Mouse (Mus musculus): ENCODE data around the gene Dnajc4.
"Not testable (repeated sequence)": the region's sequence is repeated elsewhere in the genome, so short reads cannot be mapped to it uniquely, and the experiment has no call there.

Gene Dnajc4

GRCm38 (mm10) chr19:6995255-6995991 is 3.1 kb upstream of the Dnajc4 start:
- DNase-seq (ENCODE audit: low spot score in 2 of 2) = no peak

GRCm38 (mm10) chr19:6994489-6994888 is 2.1 kb upstream of the Dnajc4 start:
- no peak for DNase-seq (ENCODE audit: low spot score in 2 of 2)

- no peak for DNase-seq (ENCODE audit: low spot score in 2 of 2)
Observed at GRCm38 (mm10) chr19:6994002-6994401, 1.6 kb upstream of the Dnajc4 start.

- DNase-seq (ENCODE audit: low spot score in 2 of 2) = no peak
Observed at GRCm38 (mm10) chr19:6993011-6993770, 819 bp upstream of the Dnajc4 start.

GRCm38 (mm10) chr19:6991166-6991565 is 1.2 kb downstream of the Dnajc4 start:
- not testable (repeated sequence) for DNase-seq (ENCODE audit: low spot score in 2 of 2)

GRCm38 (mm10) chr19:6990712-6991111 is 1.7 kb downstream of the Dnajc4 start:
- no peak for DNase-seq (ENCODE audit: low spot score in 2 of 2)

GRCm38 (mm10) chr19:6989251-6989650 is 3.1 kb downstream of the Dnajc4 start:
- peak in 1 of 2 experiments; percentile 71 for DNase-seq (ENCODE audit: low spot score in 2 of 2)

GRCm38 (mm10) chr19:6987904-6988285 is 4.5 kb downstream of the Dnajc4 start:
- no peak for DNase-seq (ENCODE audit: low spot score in 2 of 2)

- peak; percentile 48 to 74 for DNase-seq (ENCODE audit: low spot score in 2 of 2)
Observed at GRCm38 (mm10) chr19:6987061-6987903, 5.1 kb downstream of the Dnajc4 start, which contains the start of gene Vegfb. Vegfb (minus strand) TSS chr19:6987651.

- DNase-seq (ENCODE audit: low spot score in 2 of 2) = no peak
Observed at GRCm38 (mm10) chr19:6985951-6986708, 6.2 kb downstream of the Dnajc4 start.

GRCm38 (mm10) chr19:6985300-6985699 is 7.1 kb downstream of the Dnajc4 start:
- DNase-seq (ENCODE audit: low spot score in 2 of 2) = no peak

- DNase-seq (ENCODE audit: low spot score in 2 of 2) = no peak
Observed at GRCm38 (mm10) chr19:6983621-6984020, 8.8 kb downstream of the Dnajc4 start.

- no peak for DNase-seq (ENCODE audit: low spot score in 2 of 2)
Observed at GRCm38 (mm10) chr19:6981465-6981864, 10.9 kb downstream of the Dnajc4 start.

- peak in 1 of 2 experiments; percentile 99 for DNase-seq (ENCODE audit: low spot score in 2 of 2)
Observed at GRCm38 (mm10) chr19:6980381-6981093, 11.8 kb downstream of the Dnajc4 start, which contains the start of gene Fkbp2. Fkbp2 (minus strand) TSS chr19:6980501.

- DNase-seq (ENCODE audit: low spot score in 2 of 2) = peak; percentile 99 to 100
Observed at GRCm38 (mm10) chr19:6979486-6980380, 12.6 kb downstream of the Dnajc4 start.

GRCm38 (mm10) chr19:6979001-6979479 is 13.3 kb downstream of the Dnajc4 start:
- no peak for DNase-seq (ENCODE audit: low spot score in 2 of 2)

GRCm38 (mm10) chr19:6978639-6978974 is 13.8 kb downstream of the Dnajc4 start:
- no peak for DNase-seq (ENCODE audit: low spot score in 2 of 2)

- no peak for DNase-seq (ENCODE audit: low spot score in 2 of 2)
Observed at GRCm38 (mm10) chr19:6977759-6978638, 14.4 kb downstream of the Dnajc4 start.

All from urinary bladder, adult 18-20 months (tissue).